Mouse (Mus musculus) myocyte (in vitro differentiated cells): ENCODE measurements around the gene 2310061I04Rik. TPM values are rescaled to one million over a fixed set of nuclear protein-coding genes. Genes with fewer than 3 reads are reported as not detected.

Source experiments
- H3K27me3 ChIP-seq: one replicate; pipeline ENCODE4 v1.6.1; 2011; ENCODE audit not compliant: control insufficient read depth, insufficient read depth, insufficient read length
- H3K36me3 ChIP-seq: one replicate; pipeline ENCODE4 v1.6.1; 2011; ENCODE audit not compliant: control insufficient read depth, insufficient read depth
- H3K4me2 ChIP-seq: one replicate; pipeline ENCODE4 v1.6.1; 2011; ENCODE audit warnings: low read depth, control low read depth
- H3K4me3 ChIP-seq: one replicate; pipeline ENCODE4 v1.5.1; 2011; ENCODE audit warnings: mild to moderate bottlenecking, control low read depth, moderate library complexity
- H3K79me2 ChIP-seq: one replicate; pipeline ENCODE4 v1.6.1; 2011; ENCODE audit not compliant: control insufficient read depth, insufficient read depth
- H3ac ChIP-seq: one replicate; pipeline ENCODE4 v1.6.1; 2011; ENCODE audit not compliant: control insufficient read depth, insufficient read length
- CEBPB ChIP-seq: IDR thresholded peaks from 2 replicates; pipeline ENCODE4 v1.6.1; 2011; ENCODE audit warnings: mild to moderate bottlenecking, moderate library complexity; ENCODE audit not compliant: poor library complexity, insufficient read depth, severe bottlenecking
- E2F4 ChIP-seq: IDR thresholded peaks from one replicate; pipeline ENCODE4 v1.6.1; 2011; ENCODE audit warnings: mild to moderate bottlenecking, control low read depth, moderate library complexity; ENCODE audit not compliant: insufficient read depth
- MAX ChIP-seq: IDR thresholded peaks from one replicate; pipeline ENCODE4 v1.6.1; 2011; ENCODE audit warnings: low read depth, mild to moderate bottlenecking, control low read depth
- MYOD1 ChIP-seq, 3 experiments: IDR thresholded peaks; one replicate each; pipeline ENCODE4 v1.6.1; 2011; ENCODE audit warnings: control low read depth in 2 of 3, low read depth in 2 of 3, mild to moderate bottlenecking in 2 of 3, moderate library complexity in 1 of 3; ENCODE audit not compliant: insufficient read length in 2 of 3, control insufficient read depth in 1 of 3
- MYOG ChIP-seq, 3 experiments: IDR thresholded peaks; one replicate each; pipeline ENCODE4 v1.6.1; 2011; ENCODE audit warnings: control low read depth in 2 of 3, low read depth in 2 of 3, mild to moderate bottlenecking in 2 of 3; ENCODE audit not compliant: insufficient read length in 2 of 3, control insufficient read depth in 1 of 3, insufficient read depth in 1 of 3
- POLR2A ChIP-seq: IDR thresholded peaks from one replicate; pipeline ENCODE4 v1.6.1; 2011; ENCODE audit warnings: low read depth, mild to moderate bottlenecking, control low read depth, moderate library complexity; ENCODE audit not compliant: insufficient read length
- POLR2AphosphoS2 ChIP-seq: IDR thresholded peaks from one replicate; pipeline ENCODE4 v1.6.1; 2011; ENCODE audit warnings: low read depth, control low read depth; ENCODE audit not compliant: insufficient read length
- REST ChIP-seq: IDR thresholded peaks from one replicate; pipeline ENCODE4 v1.6.1; 2011; ENCODE audit warnings: mild to moderate bottlenecking, control low read depth, moderate library complexity; ENCODE audit not compliant: insufficient read depth, insufficient read length
- SRF ChIP-seq: IDR thresholded peaks from one replicate; pipeline ENCODE4 v1.6.1; 2011; ENCODE audit warnings: low read depth; ENCODE audit not compliant: control insufficient read depth, insufficient read length
- TCF12 ChIP-seq: IDR thresholded peaks from one replicate; pipeline ENCODE4 v1.6.1; 2011; ENCODE audit warnings: mild to moderate bottlenecking, control low read depth; ENCODE audit not compliant: poor library complexity, insufficient read depth, severe bottlenecking
- TCF3 ChIP-seq: IDR thresholded peaks from one replicate; pipeline ENCODE4 v1.6.1; 2011; ENCODE audit warnings: low read depth, control low read depth; ENCODE audit not compliant: insufficient read length
- USF1 ChIP-seq: IDR thresholded peaks from one replicate; pipeline ENCODE4 v1.6.1; 2011; ENCODE audit warnings: low read depth, mild to moderate bottlenecking, control low read depth, moderate library complexity
- polyA plus RNA-seq: library from polyadenylated mRNA; unstranded; fragments of >200 nt; fragmentation: generic; extraction: Trizol; gene quantifications from one replicate; pipeline ENCODE4 v1.2.1, GENCODE M21; 2012; ENCODE audit warnings: missing spikeins

The 2310061I04Rik gene
- polyA plus RNA-seq, 1 experiment: 33.7 TPM

- Histone ChIP-seq H3K36me3 (no peaks in the 10 kb centered on the region), H3K27me3 (no peaks in the 10 kb centered on the region), H3ac (peak within 1 kb of the TSS; percentile 64), H3K4me2 (peak within 1 kb of the TSS; percentile 99), H3K4me3 (peak within 1 kb of the TSS; percentile 90), H3K79me2 (peaks cover 42% of the 10 kb centered on the region)
- TF ChIP-seq TCF12: no peak
- no peak for TF ChIP-seq E2F4
- peak in 2 of 3 experiments; percentile 75 to 90 for TF ChIP-seq MYOD1 (IDR thresholded peaks at IDR 0.05; ENCODE audit: control insufficient read depth in 1 of 3, insufficient read length in 2 of 3, low read depth in 2 of 3)
- no peak for TF ChIP-seq USF1
- TF ChIP-seq MYOG (IDR thresholded peaks at IDR 0.05; ENCODE audit: control insufficient read depth in 1 of 3, insufficient read depth in 1 of 3, insufficient read length in 2 of 3, low read depth in 2 of 3): peak; percentile 25 to 93 (median 57)
- TF ChIP-seq POLR2A: peak; percentile 60
- no peak for TF ChIP-seq SRF
- no peak for TF ChIP-seq CEBPB
- TF ChIP-seq MAX: no peak
- TF ChIP-seq POLR2AphosphoS2: peak; percentile 66
- TF ChIP-seq TCF3: peak; percentile 44
These were observed 31.6 kb downstream of the 2310061I04Rik start, which contains the start of gene Ppp1r18 for GRCm38 (mm10) chr17:35865481-35866280. Gene Ppp1r18, plus strand, starts transcription at chr17:35865593.

GRCm38 (mm10) chr17:35864832-35865353 is 32.3 kb downstream of the 2310061I04Rik start:
- peak overlapping the region; percentile 90 for H3K4me3 ChIP-seq
- TF ChIP-seq REST (no peak), POLR2A (peak; percentile 32), POLR2AphosphoS2 (peak; percentile 48), E2F4 (no peak), MAX (no peak), CEBPB (no peak), SRF (no peak)
- no peaks in the 10 kb centered on the region for H3K27me3 ChIP-seq
- H3K36me3 ChIP-seq: no peaks in the 10 kb centered on the region
- peak overlapping the region; percentile 99 for H3K4me2 ChIP-seq
- peak overlapping the region; percentile 64 for H3ac ChIP-seq
- peaks cover 34% of the 10 kb centered on the region for H3K79me2 ChIP-seq

GRCm38 (mm10) chr17:35861198-35861857 is 35.9 kb downstream of the 2310061I04Rik start, which contains the start of gene Nrm:
Gene Nrm, plus strand, starts transcription at chr17:35861318.
- Histone ChIP-seq H3K4me2 (peak within 1 kb of the TSS; percentile 96), H3K79me2 (no peaks in the 10 kb centered on the region), H3ac (peak within 1 kb of the TSS; percentile 15), H3K36me3 (no peaks in the 10 kb centered on the region), H3K27me3 (no peaks in the 10 kb centered on the region), H3K4me3 (peak within 1 kb of the TSS; percentile 38)
- peak; percentile 87 for TF ChIP-seq POLR2A
- TF ChIP-seq TCF12: no peak
- no peak for TF ChIP-seq REST
- no peak for TF ChIP-seq MAX
- no peak for TF ChIP-seq TCF3
- TF ChIP-seq MYOG (IDR thresholded peaks at IDR 0.05; ENCODE audit: control insufficient read depth in 1 of 3, insufficient read depth in 1 of 3, insufficient read length in 2 of 3, low read depth in 2 of 3): peak; percentile 46 to 81 (median 60)
- TF ChIP-seq E2F4: peak; percentile 75
- TF ChIP-seq POLR2AphosphoS2: peak; percentile 92
- TF ChIP-seq USF1: no peak
- no peak for TF ChIP-seq SRF
- no peak for TF ChIP-seq CEBPB
- peak in 2 of 3 experiments; percentile 49 to 75 for TF ChIP-seq MYOD1 (IDR thresholded peaks at IDR 0.05; ENCODE audit: control insufficient read depth in 1 of 3, insufficient read length in 2 of 3, low read depth in 2 of 3)

- no peak for TF ChIP-seq MAX
- no peak for TF ChIP-seq POLR2A
- TF ChIP-seq MYOD1 (IDR thresholded peaks at IDR 0.05; ENCODE audit: control insufficient read depth in 1 of 3, insufficient read length in 2 of 3, low read depth in 2 of 3): no peak
- no peak for TF ChIP-seq USF1
- no peak for TF ChIP-seq TCF3
- no peak for TF ChIP-seq MYOG (IDR thresholded peaks at IDR 0.05; ENCODE audit: control insufficient read depth in 1 of 3, insufficient read depth in 1 of 3, insufficient read length in 2 of 3, low read depth in 2 of 3)
- TF ChIP-seq CEBPB: no peak
These were observed 36.4 kb downstream of the 2310061I04Rik start for GRCm38 (mm10) chr17:35860831-35861197.

More at GRCm38 (mm10) chr17:35860831-35861197, 36.4 kb downstream of the 2310061I04Rik start:
- H3K79me2 ChIP-seq: no peaks in the 10 kb centered on the region
- H3K4me3 ChIP-seq: peak overlapping the region; percentile 38
- peak overlapping the region; percentile 96 for H3K4me2 ChIP-seq
- peak overlapping the region; percentile 15 for H3ac ChIP-seq
- H3K36me3 ChIP-seq: no peaks in the 10 kb centered on the region
- H3K27me3 ChIP-seq: no peaks in the 10 kb centered on the region
